Mouse (Mus musculus) layer of hippocampus, adult 18-20 months (tissue): ENCODE results near the gene Inpp4b. TPM values are rescaled to one million over a fixed set of nuclear protein-coding genes. Genes with fewer than 3 reads are reported as not detected.
A peak's percentile ranks its signal among the peaks of the same experiment; 100 is the strongest.

ENCODE experiments used
- DNase-seq, 2 experiments: peaks; one replicate each; pipeline ENCODE4 v3.0.0; 2022; ENCODE audit warnings: low spot score in 2 of 2
- total RNA-seq, 2 experiments: library from RNA; stranded (reverse); gene quantifications; 2 replicates each; pipeline ENCODE4 v1.2.3; 2021

Gene Inpp4b
- total RNA-seq, 2 experiments from 2014 or later, result 10.4 to 10.9 TPM

- DNase-seq, result no peak
Observed at GRCm38 (mm10) chr8:81826406-81826805, 484.1 kb downstream of the Inpp4b start.

DNA sequence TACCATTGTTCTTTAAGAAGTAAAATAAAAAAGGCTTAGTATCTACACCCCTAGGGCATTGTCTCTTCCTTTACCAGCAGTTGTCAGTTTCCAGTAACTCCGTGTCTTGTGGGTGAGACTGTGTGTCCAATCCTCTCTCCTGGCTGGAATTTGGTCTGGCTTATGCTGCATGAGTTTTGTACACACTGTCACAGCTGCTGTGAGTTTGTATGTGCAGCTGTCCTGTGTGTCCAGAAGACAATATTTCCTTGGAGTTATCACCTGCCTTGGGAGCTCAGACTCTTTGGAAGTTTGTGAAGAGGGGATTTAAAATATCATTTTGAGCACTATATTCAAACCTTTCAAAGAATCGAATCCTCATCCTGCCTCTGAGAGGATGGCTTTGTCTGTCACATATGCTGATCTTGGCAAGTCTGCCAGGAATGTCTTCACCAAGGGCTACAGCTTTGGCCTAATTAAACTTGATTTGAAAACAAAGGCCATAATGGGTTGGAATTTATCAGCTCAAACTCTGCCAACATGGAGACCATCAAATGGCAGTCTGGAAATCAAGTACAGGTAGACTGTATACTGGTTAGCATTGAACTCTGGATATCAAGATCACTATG lies 485.1 kb downstream of the Inpp4b start:
- no peak for DNase-seq

DNA sequence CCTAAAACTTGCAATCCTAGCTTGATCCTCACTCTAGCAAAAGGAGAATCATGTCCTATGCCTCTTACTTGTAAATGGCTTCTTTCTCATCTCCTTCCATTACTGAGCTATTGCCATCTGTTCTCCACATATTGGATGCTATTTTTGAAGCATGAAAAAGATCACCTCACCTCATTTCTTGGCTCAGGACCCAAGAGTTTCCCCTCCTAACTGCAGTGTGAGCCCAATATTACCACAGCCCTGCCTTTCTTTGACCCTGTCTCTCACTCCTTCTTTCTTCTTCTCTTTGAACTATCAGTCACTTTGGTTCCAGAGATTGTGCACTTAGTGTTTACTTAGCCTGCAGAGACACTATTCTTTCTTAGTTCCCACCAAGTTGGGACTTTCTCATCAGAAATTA lies 489.1 kb downstream of the Inpp4b start:
- no peak for DNase-seq

GRCm38 (mm10) chr8:81833852-81834251 lies 491.5 kb downstream of the Inpp4b start:
- no peak for DNase-seq

- no peak for DNase-seq
Observed at GRCm38 (mm10) chr8:81840512-81840911, 498.2 kb downstream of the Inpp4b start.

- DNase-seq, result no peak
Observed at GRCm38 (mm10) chr8:81844104-81844982, 502.0 kb downstream of the Inpp4b start.

GRCm38 (mm10) chr8:81847929-81848328 lies 505.6 kb downstream of the Inpp4b start:
- no peak for DNase-seq

DNA sequence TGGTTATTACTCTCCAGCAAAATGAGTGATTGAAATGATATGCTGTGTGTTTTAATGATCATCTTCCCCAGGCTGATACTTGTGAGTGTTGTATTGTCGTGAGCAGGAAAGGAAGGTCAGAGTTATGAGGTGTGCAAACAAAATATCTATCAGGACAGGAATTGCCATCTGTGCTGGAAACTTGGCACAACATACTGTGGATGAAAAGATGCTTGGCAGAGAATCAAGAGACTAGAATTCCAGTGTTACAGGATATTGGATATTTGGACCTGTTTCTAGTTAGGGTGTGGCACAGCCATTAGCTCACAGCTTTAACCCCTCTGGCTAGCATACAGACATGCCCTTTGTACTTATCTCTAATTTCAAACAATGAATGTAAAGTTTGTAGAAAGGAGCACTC lies 507.6 kb downstream of the Inpp4b start:
- DNase-seq, result no peak

- DNase-seq, result no peak
Observed at GRCm38 (mm10) chr8:81853184-81853583, 510.8 kb downstream of the Inpp4b start.

- DNase-seq, result no peak
Observed at GRCm38 (mm10) chr8:81854543-81854942, 512.2 kb downstream of the Inpp4b start.

GRCm38 (mm10) chr8:81855009-81855408 lies 512.7 kb downstream of the Inpp4b start:
- no peak for DNase-seq

GRCm38 (mm10) chr8:81856120-81856519 lies 513.8 kb downstream of the Inpp4b start:
- no peak for DNase-seq

DNA sequence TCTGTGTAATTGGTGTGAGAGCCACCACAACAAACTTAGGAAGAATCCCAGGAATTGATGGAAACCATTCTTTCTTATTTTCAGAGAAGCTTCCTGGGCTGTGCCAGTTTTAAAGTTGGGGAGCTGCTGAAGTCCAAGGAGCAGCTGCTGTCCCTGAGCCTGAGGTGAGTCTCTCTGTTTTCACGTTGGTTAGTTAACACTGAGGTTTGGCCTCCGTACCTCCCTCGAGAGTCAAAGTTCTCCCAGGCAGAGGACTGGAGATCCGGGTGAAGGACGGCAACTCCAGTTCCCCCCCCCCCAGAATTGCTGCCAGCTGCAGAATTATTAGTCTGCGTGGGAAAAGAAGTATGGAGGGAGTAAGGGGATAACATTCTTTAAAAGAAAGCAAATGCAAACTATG lies 514.3 kb downstream of the Inpp4b start:
- no peak for DNase-seq

GRCm38 (mm10) chr8:81858393-81858792 lies 516.0 kb downstream of the Inpp4b start:
- DNase-seq, result no peak

- no peak for DNase-seq
Observed at GRCm38 (mm10) chr8:81859805-81860204, 517.4 kb downstream of the Inpp4b start.

DNA sequence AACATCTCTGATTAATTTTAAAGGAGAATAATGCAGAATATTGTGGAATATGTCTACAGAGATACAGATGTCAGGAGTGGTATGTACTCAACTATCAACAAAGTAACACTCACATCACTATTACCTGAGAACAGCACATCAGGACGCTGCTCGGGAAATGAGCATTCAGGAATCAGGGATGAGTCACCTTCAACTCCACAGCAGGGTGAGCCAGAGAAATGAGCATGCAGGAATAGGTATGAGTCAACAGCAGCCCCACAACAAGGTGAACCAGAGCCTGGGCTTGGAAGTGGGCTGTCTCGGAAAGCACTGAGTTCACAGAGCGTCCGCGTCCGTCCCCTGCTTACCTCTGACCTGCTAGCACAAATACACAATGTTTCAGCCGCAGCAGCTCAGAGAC lies 519.0 kb downstream of the Inpp4b start:
- no peak for DNase-seq

GRCm38 (mm10) chr8:81862738-81863137 lies 520.4 kb downstream of the Inpp4b start:
- no peak for DNase-seq

- no peak for DNase-seq
Observed at GRCm38 (mm10) chr8:81864318-81864717, 522.0 kb downstream of the Inpp4b start.

DNA sequence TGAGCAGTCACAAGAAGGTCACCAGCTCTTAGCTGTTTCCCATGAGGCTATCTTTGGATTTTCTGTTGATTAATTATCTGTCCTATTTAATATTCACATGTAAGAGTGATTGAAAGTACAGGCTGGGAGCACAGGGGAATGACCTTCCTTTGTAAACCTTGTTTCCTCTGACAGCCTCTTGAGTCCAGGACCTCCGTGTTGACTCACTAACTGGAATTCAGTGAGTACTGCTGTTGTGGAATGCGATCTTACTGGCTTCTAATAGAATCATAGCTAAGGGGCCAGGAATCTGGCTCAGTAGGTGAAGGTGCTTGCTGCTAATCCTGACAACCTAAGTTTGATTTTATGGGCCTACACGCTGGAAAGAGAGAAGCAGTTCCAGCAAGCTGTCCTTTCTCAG lies 523.3 kb downstream of the Inpp4b start:
- DNase-seq, result no peak

GRCm38 (mm10) chr8:81867020-81867419 lies 524.7 kb downstream of the Inpp4b start:
- DNase-seq, result peak; percentile 13 to 30

GRCm38 (mm10) chr8:81870466-81870865 lies 528.1 kb downstream of the Inpp4b start:
- no peak for DNase-seq

GRCm38 (mm10) chr8:81880071-81880470 lies 537.7 kb downstream of the Inpp4b start:
- no peak for DNase-seq

- DNase-seq, result no peak
Observed at GRCm38 (mm10) chr8:81884195-81884594, 541.8 kb downstream of the Inpp4b start.
